Mouse (Mus musculus) midbrain, embryonic 14.5 days (tissue): ENCODE measurements around the gene Sez6. TPM values are rescaled to one million over a fixed set of nuclear protein-coding genes. Genes with fewer than 3 reads are reported as not detected.

Source experiments
- ATAC-seq: fragments of 200-750 bp; cut with Nextera tagmentation; 2 replicates; pipeline ENCODE4 v1.8.0; 2017; ENCODE audit warnings: moderate number of reproducible peaks, moderate library complexity; ENCODE audit not compliant: low FRiP score, low TSS enrichment
- DNase-seq: peaks from one replicate; pipeline ENCODE4 v3.0.0-alpha.2; 2015
- H3K27ac ChIP-seq: fragments of 300-500 bp; sonication (generic); replicated peaks from 2 replicates; pipeline ENCODE4 v1.5.1; 2014; ENCODE audit warnings: mild to moderate bottlenecking, low read depth, low read length, moderate library complexity
- H3K27me3 ChIP-seq: fragments of 300-500 bp; sonication (generic); 2 replicates; pipeline ENCODE4 v1.6.1; 2014; ENCODE audit warnings: low read length, control low read depth, mixed read lengths; ENCODE audit not compliant: control insufficient read depth, insufficient read depth
- H3K36me3 ChIP-seq: fragments of 300-500 bp; sonication (generic); 2 replicates; pipeline ENCODE4 v1.6.1; 2014; ENCODE audit warnings: low read length, control low read depth; ENCODE audit not compliant: control insufficient read depth, insufficient read depth
- H3K4me1 ChIP-seq: fragments of 300-500 bp; sonication (generic); 2 replicates; pipeline ENCODE4 v1.6.1; 2014; ENCODE audit warnings: mild to moderate bottlenecking, antibody characterized with exemption, low read length, control low read depth; ENCODE audit not compliant: control insufficient read depth, insufficient read depth
- H3K4me2 ChIP-seq: fragments of 300-500 bp; sonication (generic); 2 replicates; pipeline ENCODE4 v1.6.1; 2014; ENCODE audit warnings: mild to moderate bottlenecking, low read length, moderate library complexity
- H3K4me3 ChIP-seq: fragments of 300-500 bp; sonication (generic); replicated peaks from 2 replicates; pipeline ENCODE4 v1.5.1; 2014; ENCODE audit warnings: low read depth, low read length
- H3K9ac ChIP-seq: fragments of 300-500 bp; sonication (generic); replicated peaks from 2 replicates; pipeline ENCODE4 v1.6.1; 2014; ENCODE audit warnings: mild to moderate bottlenecking, low read length, moderate library complexity
- H3K9me3 ChIP-seq: fragments of 300-500 bp; sonication (generic); 2 replicates; pipeline ENCODE4 v1.6.1; 2016; ENCODE audit warnings: low read length, control low read depth, mixed read lengths; ENCODE audit not compliant: control insufficient read depth
- WGBS: fragments of 180-500 bp; shearing (Covaris S2); extraction: QIAGEN DNeasy Blood & Tissue Kit; methylation state at CpG from one replicate; pipeline ENCODE4 v1.1.7; 2014; 5-methylcytosine and 5-hydroxymethylcytosine counted together
- polyA plus RNA-seq: library from polyadenylated mRNA; unstranded; fragments of >200 nt; fragmentation: Nextera tagmentation; extraction: Ambion mirVana; gene quantifications from 2 replicates; pipeline ENCODE4 v1.2.1, GENCODE M21; 2014

Sez6 gene
- polyA plus RNA-seq = 121 and 124 TPM in 2 replicates

DNA sequence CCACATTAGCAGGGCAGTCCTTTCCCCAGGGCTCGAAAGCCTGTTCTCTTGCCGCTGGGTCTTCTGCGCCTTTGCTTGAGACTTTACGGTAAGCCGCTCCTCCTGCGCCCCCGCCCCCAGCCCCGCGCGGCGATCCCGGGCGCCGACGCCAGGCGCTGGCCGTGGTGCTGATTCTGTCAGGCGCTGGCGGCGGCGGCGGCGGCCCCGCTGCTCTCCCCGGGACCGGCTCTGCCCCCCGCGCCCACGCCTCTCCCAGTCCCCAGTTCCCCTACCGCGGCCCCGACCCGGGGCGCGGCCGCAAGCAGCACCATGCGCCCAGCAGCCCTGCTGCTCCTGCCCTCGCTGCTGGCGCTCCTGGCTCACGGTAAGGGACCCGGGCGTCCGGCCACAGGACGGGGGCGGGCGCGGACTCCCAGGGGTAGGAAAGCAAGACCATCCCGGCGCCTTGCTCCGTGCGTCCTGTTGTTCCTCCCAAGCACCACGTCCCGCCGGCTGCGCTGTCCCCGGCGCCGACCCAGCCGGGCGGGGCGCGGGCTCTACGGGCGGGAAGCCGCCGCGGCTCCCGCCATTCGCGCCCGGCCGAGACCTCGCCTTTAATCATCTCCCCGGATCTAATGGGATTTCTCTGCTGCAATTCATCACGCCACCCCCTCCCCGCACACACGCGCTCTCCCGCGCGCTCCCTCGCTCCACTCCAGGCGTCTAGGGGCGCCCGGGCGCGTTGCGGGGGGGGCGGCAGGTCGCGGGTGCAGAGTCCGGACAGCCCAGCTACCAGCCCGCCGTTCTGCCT, at the start of gene Sez6:
Sez6 (plus strand) TSS at position 50 of the 790 bp plus-strand sequence.
- peak; percentile 93 for DNase-seq
- H3K36me3 ChIP-seq = no peaks in the 10 kb centered on the region
- H3K9me3 ChIP-seq = no peaks in the 10 kb centered on the region
- peak within 1 kb of the TSS; percentile 87 for H3K4me2 ChIP-seq
- H3K27ac ChIP-seq = peak within 1 kb of the TSS; percentile 93
- WGBS = under 1% methylated on average over 94 of the region's 94 CpGs
- H3K9ac ChIP-seq = peak within 1 kb of the TSS; percentile 92
- peaks cover 62% of the 10 kb centered on the region for H3K4me1 ChIP-seq
- ATAC-seq = peak; percentile 72
- H3K4me3 ChIP-seq = peak within 1 kb of the TSS; percentile 84
- H3K27me3 ChIP-seq = peaks cover 14% of the 10 kb centered on the region

DNA sequence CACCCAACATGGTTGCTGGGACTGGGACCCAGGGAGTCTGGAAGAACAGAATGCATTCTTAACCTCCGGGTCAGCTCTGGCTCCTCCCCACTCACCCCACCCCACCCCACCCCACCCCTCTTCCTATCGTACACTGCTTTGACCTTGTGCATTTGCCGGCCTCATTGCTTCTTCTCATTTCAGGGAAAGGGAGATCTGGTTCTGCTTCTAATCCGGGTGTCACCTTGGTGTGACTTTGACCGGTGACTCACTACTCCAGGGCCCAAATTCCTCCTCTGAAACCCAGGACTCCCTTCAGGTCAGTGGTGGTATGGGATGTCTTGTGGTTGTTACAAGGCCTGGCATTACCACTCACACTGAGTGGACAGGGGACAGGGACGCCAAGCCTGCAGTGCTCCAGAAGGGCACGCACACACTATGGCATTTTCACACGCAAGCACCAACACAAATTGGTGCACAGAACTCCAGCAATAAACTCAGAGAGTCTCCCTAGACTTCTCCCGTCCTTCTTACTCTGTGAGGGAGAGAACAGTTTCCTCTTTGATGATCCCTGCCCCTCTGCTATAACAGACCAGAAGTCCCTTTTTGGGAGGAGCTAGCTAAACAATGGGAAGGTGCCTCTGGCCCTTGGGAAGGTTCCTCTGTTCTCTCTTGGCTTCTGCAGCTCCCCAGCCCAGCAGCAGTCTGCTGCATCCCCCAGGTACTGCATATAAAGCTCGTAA, 45.9 kb upstream of the Sez6 start:
- Histone ChIP-seq H3K4me2 (peak overlapping the region; percentile 21; the same call in 1 of the 2 replicates), H3K27ac (peak overlapping the region; percentile 85), H3K9me3 (no peaks in the 10 kb centered on the region), H3K27me3 (peaks cover 10% of the 10 kb centered on the region; the same call in 1 of the 2 replicates), H3K9ac (no peak overlapping the region), H3K4me3 (no peak overlapping the region), H3K36me3 (no peaks in the 10 kb centered on the region), H3K4me1 (peaks cover 50% of the 10 kb centered on the region)
- DNase-seq = no peak
- ATAC-seq = peak; percentile 34; the same call in 1 of the 2 replicates
- 12% methylated on average over 10 of the region's 10 CpGs for WGBS

DNA sequence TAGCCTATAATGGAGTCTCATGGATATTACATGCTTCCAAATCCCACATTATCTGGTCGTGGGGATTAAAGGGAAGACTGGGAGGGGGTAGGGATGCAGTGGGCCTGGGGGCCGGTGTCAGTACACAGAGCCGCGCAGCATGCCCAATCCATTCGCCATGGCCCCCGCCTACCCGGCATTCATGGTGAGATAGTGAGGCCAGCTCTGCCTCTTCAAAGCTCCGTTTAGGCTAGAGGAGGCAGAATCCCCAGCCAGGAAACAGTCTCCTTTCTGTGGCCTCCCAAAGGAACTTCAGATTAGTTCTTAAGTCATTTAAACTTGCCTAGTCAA, 45.4 kb upstream of the Sez6 start:
- Histone ChIP-seq H3K4me2 (peak overlapping the region; percentile 21; the same call in 1 of the 2 replicates), H3K27ac (peak overlapping the region; percentile 85), H3K4me3 (no peak overlapping the region), H3K4me1 (peaks cover 50% of the 10 kb centered on the region), H3K36me3 (no peaks in the 10 kb centered on the region), H3K27me3 (peaks cover 11% of the 10 kb centered on the region; the same call in 1 of the 2 replicates), H3K9ac (no peak overlapping the region), H3K9me3 (no peaks in the 10 kb centered on the region)
- 10% methylated on average over 8 of the region's 8 CpGs for WGBS
- peak; percentile 84 for ATAC-seq
- DNase-seq = peak; percentile 87

DNA sequence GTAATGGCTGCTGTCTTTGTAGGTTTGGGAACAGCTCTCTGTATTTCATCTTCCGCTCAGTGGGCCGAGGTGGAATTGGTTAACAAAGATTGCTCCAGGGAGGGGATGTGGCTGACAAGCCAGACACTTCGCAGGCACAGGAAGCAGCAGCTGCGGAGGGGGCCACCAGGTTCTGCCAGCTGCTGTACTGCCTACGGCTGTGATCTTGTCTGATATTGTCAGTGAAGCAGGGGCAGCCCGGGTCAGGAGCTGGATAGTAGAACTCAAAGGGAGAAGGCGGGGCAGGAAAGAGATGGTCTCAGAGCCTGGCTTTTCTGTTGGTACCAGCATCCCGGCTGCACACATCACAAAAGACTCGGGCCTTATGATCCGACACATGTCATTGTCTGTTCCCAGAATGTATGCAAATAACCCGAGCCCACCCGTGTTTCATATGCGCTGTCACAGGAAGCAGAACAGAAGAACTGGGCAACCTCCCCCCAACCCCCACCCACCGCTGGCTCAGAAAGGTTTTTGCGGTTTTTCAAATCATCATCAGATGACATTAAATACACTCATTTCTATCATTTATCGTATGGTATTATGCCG, 43.1 kb upstream of the Sez6 start:
- WGBS = 11% methylated on average over 17 of the region's 17 CpGs
- Histone ChIP-seq H3K36me3 (no peaks in the 10 kb centered on the region), H3K27ac (peak overlapping the region; percentile 85), H3K4me2 (peak overlapping the region; percentile 21), H3K4me1 (peaks cover 62% of the 10 kb centered on the region), H3K4me3 (no peak overlapping the region), H3K9ac (no peak overlapping the region; the same call in 1 of the 2 replicates), H3K27me3 (peaks cover 12% of the 10 kb centered on the region; the same call in 1 of the 2 replicates), H3K9me3 (no peaks in the 10 kb centered on the region)
- DNase-seq (peak; percentile 75), ATAC-seq (peak; percentile 58; the same call in 1 of the 2 replicates)

DNA sequence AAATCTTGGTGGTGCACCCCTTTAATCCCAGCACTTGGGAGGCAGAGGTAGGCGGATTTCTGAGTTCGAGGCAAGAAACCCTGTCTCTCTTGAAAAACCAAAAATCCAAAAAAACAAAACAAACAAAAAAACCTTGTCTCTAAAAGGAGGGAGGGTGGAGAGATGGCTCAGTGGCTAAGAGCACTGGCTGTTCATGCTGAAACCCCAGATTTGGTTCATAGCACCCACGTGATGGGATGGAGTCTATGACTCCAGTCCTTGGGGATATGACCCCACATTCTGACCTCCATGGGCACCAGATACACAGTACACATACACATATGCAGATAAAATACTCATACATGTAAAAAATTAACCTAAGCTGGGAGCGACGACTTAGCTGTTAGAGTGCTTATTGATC, 41.8 kb upstream of the Sez6 start:
- Histone ChIP-seq H3K9me3 (no peaks in the 10 kb centered on the region), H3K27ac (no peak overlapping the region), H3K4me2 (no peak overlapping the region), H3K4me3 (no peak overlapping the region), H3K9ac (no peak overlapping the region), H3K4me1 (peaks cover 73% of the 10 kb centered on the region), H3K27me3 (peaks cover 6% of the 10 kb centered on the region; the same call in 1 of the 2 replicates), H3K36me3 (no peaks in the 10 kb centered on the region)
- no peak for ATAC-seq
- 94% methylated on average over 5 of the region's 5 CpGs for WGBS
- DNase-seq = no peak

DNA sequence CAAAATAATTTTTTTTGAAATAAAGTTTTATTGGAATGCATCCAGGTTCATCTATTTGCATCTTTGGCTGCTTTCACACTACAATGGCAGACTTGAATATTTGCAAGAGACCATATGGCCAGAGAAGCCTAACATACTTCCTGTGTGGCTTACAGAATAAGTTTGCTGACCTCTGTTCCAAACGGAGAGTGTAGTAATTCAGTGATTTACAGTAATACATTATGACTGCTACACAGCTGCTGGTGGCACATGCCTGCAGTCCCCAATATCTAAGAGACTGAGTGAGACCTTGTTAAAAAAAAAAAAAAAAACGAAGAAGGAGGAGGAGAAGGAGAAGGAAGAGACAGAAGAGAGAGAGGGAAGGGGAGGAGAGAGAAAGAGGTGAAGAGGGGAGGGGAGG, 41.1 kb upstream of the Sez6 start:
- ATAC-seq = no peak
- Histone ChIP-seq H3K4me1 (peaks cover 74% of the 10 kb centered on the region), H3K27me3 (peaks cover 6% of the 10 kb centered on the region; the same call in 1 of the 2 replicates), H3K4me3 (no peak overlapping the region), H3K27ac (no peak overlapping the region), H3K9me3 (no peaks in the 10 kb centered on the region), H3K9ac (no peak overlapping the region), H3K36me3 (no peaks in the 10 kb centered on the region), H3K4me2 (no peak overlapping the region)
- 60% methylated on average over 1 of the region's 2 CpGs for WGBS
- no peak for DNase-seq

DNA sequence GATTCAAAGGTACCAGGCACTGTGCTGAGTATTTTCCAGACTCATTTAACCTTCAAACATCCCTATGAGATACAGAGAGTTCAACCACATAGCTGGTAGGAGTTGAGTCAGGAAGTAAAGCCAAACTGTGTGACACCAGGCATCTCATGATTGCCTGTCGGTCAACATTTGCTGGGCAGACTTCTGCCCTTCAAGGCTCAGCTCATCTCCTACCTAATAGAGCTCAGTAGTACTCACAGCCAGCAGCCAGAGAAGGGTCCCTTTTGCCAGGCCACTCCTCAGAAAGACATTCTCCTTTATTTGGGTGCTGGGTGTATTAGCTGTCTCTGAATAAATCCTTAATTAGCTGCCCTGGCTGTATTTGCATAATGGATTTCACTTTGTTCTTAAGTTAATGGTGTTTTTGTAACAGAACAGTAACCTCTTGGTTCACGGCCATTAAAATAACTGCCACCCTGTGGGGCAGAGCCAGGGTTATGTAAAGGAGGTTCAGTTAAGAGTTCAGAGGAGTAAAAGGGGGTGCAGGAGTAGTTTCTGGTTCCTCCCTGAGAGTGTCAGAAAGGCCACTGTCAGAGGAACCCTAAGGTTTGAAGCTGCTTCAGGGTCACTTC, 39.8 kb upstream of the Sez6 start:
- Histone ChIP-seq H3K9me3 (no peaks in the 10 kb centered on the region), H3K9ac (no peak overlapping the region), H3K27me3 (peaks cover 6% of the 10 kb centered on the region; the same call in 1 of the 2 replicates), H3K27ac (no peak overlapping the region; the same call in 1 of the 2 replicates), H3K36me3 (no peaks in the 10 kb centered on the region), H3K4me2 (no peak overlapping the region), H3K4me1 (peaks cover 72% of the 10 kb centered on the region), H3K4me3 (no peak overlapping the region)
- DNase-seq (no peak), ATAC-seq (no peak)
- 60% methylated on average over 2 of the region's 2 CpGs for WGBS

DNA sequence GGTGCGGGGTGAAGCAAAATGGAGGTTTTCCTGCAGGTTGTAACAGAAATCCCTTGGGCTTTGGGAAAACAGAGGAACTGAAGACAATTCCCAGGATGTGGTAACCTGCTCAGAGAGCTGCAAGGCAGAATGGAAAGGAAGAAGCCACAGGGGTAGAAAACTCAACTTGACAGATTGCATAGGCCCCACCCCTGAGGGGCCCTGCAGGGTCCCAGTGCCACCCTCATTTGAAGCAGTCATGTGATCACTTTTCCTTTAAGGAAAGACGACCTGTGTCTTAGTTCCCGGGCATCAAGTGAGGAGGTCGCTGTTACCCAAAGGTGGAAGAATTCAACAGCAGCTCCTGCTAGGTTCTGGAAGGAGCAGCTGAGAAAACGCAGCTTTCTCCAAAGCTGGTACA, 37.7 kb upstream of the Sez6 start:
- WGBS = 5% methylated on average over 5 of the region's 5 CpGs
- Histone ChIP-seq H3K4me2 (peak overlapping the region; percentile 37), H3K27ac (peak overlapping the region; percentile 90), H3K4me1 (peaks cover 72% of the 10 kb centered on the region), H3K9me3 (no peaks in the 10 kb centered on the region), H3K4me3 (no peak overlapping the region), H3K36me3 (no peaks in the 10 kb centered on the region), H3K27me3 (peaks cover 6% of the 10 kb centered on the region; the same call in 1 of the 2 replicates), H3K9ac (no peak overlapping the region)
- ATAC-seq = no peak
- DNase-seq = peak; percentile 64
